Mouse (Mus musculus): ENCODE measurements at regions not wholly inside any gene's neighbourhood (a gene's known extent, or its start where the extent isn't known, plus 50 kb on each side); places are given as distances from the start of the nearest gene placed in this dataset.

GRCm38 (mm10) chr10:37291639-37292495 is 153.1 kb upstream of the Marcks start:
- ATAC-seq (ENCODE audit: low read depth): no peak
- no peaks in the 10 kb centered on the region for H3K4me1 ChIP-seq (replicated peaks)
- 92% methylated on average over 2 of the region's 2 CpGs for WGBS
- H3K27me3 ChIP-seq: no peaks in the 10 kb centered on the region
- no peak overlapping the region for H3K27ac ChIP-seq (replicated peaks)
- no peak overlapping the region for H3K4me2 ChIP-seq
- no peaks in the 10 kb centered on the region for H3K36me3 ChIP-seq
- H3K9me3 ChIP-seq: no peaks in the 10 kb centered on the region
- no peak overlapping the region for H3K9ac ChIP-seq
- no peak overlapping the region for H3K4me3 ChIP-seq

- WGBS: 91% methylated on average over 3 of the region's 3 CpGs
- Histone ChIP-seq H3K4me2 (no peak overlapping the region), H3K27ac (replicated peaks) (no peak overlapping the region), H3K36me3 (no peaks in the 10 kb centered on the region), H3K4me3 (no peak overlapping the region), H3K9me3 (no peaks in the 10 kb centered on the region), H3K9ac (no peak overlapping the region), H3K4me1 (replicated peaks) (no peaks in the 10 kb centered on the region), H3K27me3 (no peaks in the 10 kb centered on the region)
- no peak for ATAC-seq (ENCODE audit: low read depth)
Measured at GRCm38 (mm10) chr10:37289964-37290704, 151.4 kb upstream of the Marcks start.

GRCm38 (mm10) chr10:37286305-37286704 is 147.6 kb upstream of the Marcks start:
- no peaks in the 10 kb centered on the region for H3K9me3 ChIP-seq
- H3K27me3 ChIP-seq: no peaks in the 10 kb centered on the region
- 83% methylated on average over 5 of the region's 5 CpGs for WGBS
- H3K9ac ChIP-seq: no peak overlapping the region
- no peak overlapping the region for H3K4me2 ChIP-seq
- H3K4me3 ChIP-seq: no peak overlapping the region
- H3K36me3 ChIP-seq: no peaks in the 10 kb centered on the region
- no peak overlapping the region for H3K27ac ChIP-seq (replicated peaks)
- no peak for ATAC-seq (ENCODE audit: low read depth)
- no peaks in the 10 kb centered on the region for H3K4me1 ChIP-seq (replicated peaks)

- H3K4me3 ChIP-seq: no peak overlapping the region
- no peak overlapping the region for H3K27ac ChIP-seq (replicated peaks)
- H3K36me3 ChIP-seq: no peaks in the 10 kb centered on the region
- H3K9me3 ChIP-seq: no peaks in the 10 kb centered on the region
- no peak overlapping the region for H3K4me2 ChIP-seq
- H3K4me1 ChIP-seq (replicated peaks): no peaks in the 10 kb centered on the region
- H3K27me3 ChIP-seq: no peaks in the 10 kb centered on the region
- no peak overlapping the region for H3K9ac ChIP-seq
- no peak for ATAC-seq (ENCODE audit: low read depth)
Measured at GRCm38 (mm10) chr10:37282951-37283350, 144.2 kb upstream of the Marcks start.

DNA sequence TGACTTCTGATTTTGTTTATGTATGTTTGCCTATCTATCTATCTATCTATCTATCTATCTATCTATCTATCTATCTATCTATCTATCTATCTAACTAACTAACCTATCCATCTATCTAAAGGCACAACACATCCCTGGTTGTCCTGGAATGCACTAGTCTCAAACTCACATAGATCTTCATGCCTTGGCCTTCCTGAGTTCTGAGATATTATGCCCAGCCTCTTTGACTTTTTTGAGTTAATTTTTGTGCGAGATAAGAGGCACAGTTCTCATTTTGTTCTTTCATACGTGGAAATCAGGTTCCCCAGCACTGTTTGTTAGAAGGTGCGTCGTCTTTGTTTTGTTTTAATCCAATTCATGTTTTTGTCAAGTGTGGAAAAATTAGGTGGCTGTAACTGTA is 142.1 kb upstream of the Marcks start:
- Histone ChIP-seq H3K4me1 (replicated peaks) (no peaks in the 10 kb centered on the region), H3K4me2 (no peak overlapping the region), H3K27me3 (no peaks in the 10 kb centered on the region), H3K9ac (no peak overlapping the region), H3K4me3 (no peak overlapping the region), H3K36me3 (no peaks in the 10 kb centered on the region), H3K27ac (replicated peaks) (no peak overlapping the region), H3K9me3 (no peaks in the 10 kb centered on the region)
- no peak for ATAC-seq (ENCODE audit: low read depth)
- 88% methylated on average over 4 of the region's 4 CpGs for WGBS

- ATAC-seq (ENCODE audit: low read depth): no peak
- H3K4me2 ChIP-seq: no peak overlapping the region
- H3K9ac ChIP-seq: no peak overlapping the region
- no peaks in the 10 kb centered on the region for H3K4me1 ChIP-seq (replicated peaks)
- no peaks in the 10 kb centered on the region for H3K9me3 ChIP-seq
- H3K36me3 ChIP-seq: no peaks in the 10 kb centered on the region
- no peak overlapping the region for H3K4me3 ChIP-seq
- 92% methylated on average over 6 of the region's 6 CpGs for WGBS
- no peak overlapping the region for H3K27ac ChIP-seq (replicated peaks)
- H3K27me3 ChIP-seq: no peaks in the 10 kb centered on the region
Measured at GRCm38 (mm10) chr10:37280150-37280820, 141.6 kb upstream of the Marcks start.

DNA sequence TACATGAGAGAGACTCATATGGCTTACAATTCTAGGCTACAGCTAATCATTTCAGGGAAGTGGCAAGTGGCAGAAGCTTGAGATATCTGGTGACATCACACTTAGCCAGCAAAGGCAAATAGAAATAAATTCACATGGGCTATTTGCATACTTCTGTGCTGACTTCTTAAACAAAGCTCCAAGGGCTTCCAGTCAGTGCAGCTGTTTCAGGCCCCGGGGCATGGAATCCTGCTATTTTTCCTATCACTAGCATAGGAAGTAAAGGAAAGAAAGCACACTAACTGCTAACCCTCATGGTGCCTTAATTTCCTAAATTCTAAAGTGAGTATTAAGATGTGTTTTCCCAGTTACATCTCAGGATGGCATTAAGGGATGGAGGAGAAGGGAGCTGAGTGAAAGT is 140.6 kb upstream of the Marcks start:
- Histone ChIP-seq H3K9ac (no peak overlapping the region), H3K27me3 (no peaks in the 10 kb centered on the region), H3K36me3 (no peaks in the 10 kb centered on the region), H3K27ac (replicated peaks) (no peak overlapping the region), H3K9me3 (no peaks in the 10 kb centered on the region), H3K4me3 (no peak overlapping the region), H3K4me1 (replicated peaks) (no peaks in the 10 kb centered on the region), H3K4me2 (no peak overlapping the region)
- 36% methylated on average over 1 of the region's 1 CpGs for WGBS
- ATAC-seq (ENCODE audit: low read depth): no peak

GRCm38 (mm10) chr10:37275857-37276256 is 137.1 kb upstream of the Marcks start:
- Histone ChIP-seq H3K4me1 (replicated peaks) (no peaks in the 10 kb centered on the region), H3K27ac (replicated peaks) (no peak overlapping the region), H3K36me3 (no peaks in the 10 kb centered on the region), H3K9me3 (no peaks in the 10 kb centered on the region), H3K4me2 (no peak overlapping the region), H3K9ac (no peak overlapping the region), H3K4me3 (no peak overlapping the region), H3K27me3 (no peaks in the 10 kb centered on the region)
- no peak for ATAC-seq (ENCODE audit: low read depth)
- 79% methylated on average over 1 of the region's 1 CpGs for WGBS

- H3K4me3 ChIP-seq: no peak overlapping the region
- no peaks in the 10 kb centered on the region for H3K36me3 ChIP-seq
- no peaks in the 10 kb centered on the region for H3K27me3 ChIP-seq
- H3K9me3 ChIP-seq: no peaks in the 10 kb centered on the region
- no peak for ATAC-seq (ENCODE audit: low read depth)
- WGBS: 60% methylated on average over 7 of the region's 7 CpGs
- H3K4me1 ChIP-seq (replicated peaks): no peaks in the 10 kb centered on the region
- no peak overlapping the region for H3K9ac ChIP-seq
- H3K4me2 ChIP-seq: no peak overlapping the region
- no peak overlapping the region for H3K27ac ChIP-seq (replicated peaks)
Measured at GRCm38 (mm10) chr10:37275271-37275670, 136.6 kb upstream of the Marcks start.

GRCm38 (mm10) chr10:37271967-37272366 is 133.2 kb upstream of the Marcks start:
- no peak overlapping the region for H3K4me3 ChIP-seq
- H3K4me2 ChIP-seq: no peak overlapping the region
- H3K27me3 ChIP-seq: no peaks in the 10 kb centered on the region
- H3K9me3 ChIP-seq: no peaks in the 10 kb centered on the region
- no peak for ATAC-seq (ENCODE audit: low read depth)
- whole genome bisulfite sequencing: 77% methylated on average over 1 of the region's 1 CpGs
- peaks cover 4% of the 10 kb centered on the region; the same call in 1 of the 2 replicates for H3K4me1 ChIP-seq (replicated peaks)
- H3K36me3 ChIP-seq: no peaks in the 10 kb centered on the region
- H3K9ac ChIP-seq: no peak overlapping the region
- H3K27ac ChIP-seq (replicated peaks): no peak overlapping the region

DNA sequence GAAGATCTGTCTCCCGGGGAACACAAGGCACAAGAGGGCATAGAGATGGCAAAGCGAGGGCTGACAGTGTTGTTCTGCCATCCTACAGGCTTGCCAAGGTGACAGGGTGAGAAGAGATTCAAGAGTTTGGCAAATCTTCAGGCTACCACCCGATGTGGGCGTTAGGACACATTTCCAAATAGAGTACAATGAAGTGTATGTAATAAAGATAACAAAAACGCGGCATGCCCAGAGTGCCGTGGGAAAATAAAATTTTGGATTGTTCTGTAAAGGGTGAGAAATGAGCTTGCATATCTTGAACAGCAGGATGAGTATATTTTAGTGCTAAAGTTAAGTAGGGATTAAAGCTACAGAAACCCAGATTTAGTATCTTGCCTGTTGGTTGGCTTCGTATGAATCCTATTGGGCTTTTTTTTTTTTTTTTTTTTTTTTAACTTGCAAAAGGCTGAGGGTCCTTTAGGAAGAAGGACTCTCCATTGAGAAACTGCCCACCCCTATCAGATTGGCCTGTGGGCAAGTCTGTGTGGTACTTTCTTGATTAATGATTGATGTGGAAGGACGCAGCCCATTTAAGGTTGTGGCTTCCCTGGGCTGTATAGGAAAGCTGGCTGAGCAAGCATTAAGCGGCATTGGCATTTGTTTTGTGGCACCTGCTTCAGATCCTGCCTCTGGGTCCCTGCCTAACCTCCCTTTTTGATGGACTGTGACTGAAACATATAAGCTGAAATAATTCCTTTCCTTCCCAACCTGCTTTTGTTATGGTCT is 131.7 kb upstream of the Marcks start:
- H3K4me2 ChIP-seq: no peak overlapping the region
- WGBS: 75% methylated on average over 10 of the region's 10 CpGs
- no peak overlapping the region for H3K27ac ChIP-seq (replicated peaks)
- H3K9ac ChIP-seq: no peak overlapping the region
- H3K4me1 ChIP-seq (replicated peaks): peaks cover 4% of the 10 kb centered on the region; the same call in 1 of the 2 replicates
- ATAC-seq (ENCODE audit: low read depth): no peak
- no peaks in the 10 kb centered on the region for H3K27me3 ChIP-seq
- no peaks in the 10 kb centered on the region for H3K36me3 ChIP-seq
- H3K9me3 ChIP-seq: no peaks in the 10 kb centered on the region
- no peak overlapping the region for H3K4me3 ChIP-seq

- H3K4me3 ChIP-seq: no peak overlapping the region
- H3K9ac ChIP-seq: no peak overlapping the region
- peaks cover 4% of the 10 kb centered on the region; the same call in 1 of the 2 replicates for H3K4me1 ChIP-seq (replicated peaks)
- no peak overlapping the region for H3K27ac ChIP-seq (replicated peaks)
- WGBS: 44% methylated on average over 1 of the region's 1 CpGs
- no peak for ATAC-seq (ENCODE audit: low read depth)
- no peak overlapping the region for H3K4me2 ChIP-seq
- no peaks in the 10 kb centered on the region for H3K9me3 ChIP-seq
- no peaks in the 10 kb centered on the region for H3K27me3 ChIP-seq
- no peaks in the 10 kb centered on the region for H3K36me3 ChIP-seq
Measured at GRCm38 (mm10) chr10:37266909-37267308, 128.2 kb upstream of the Marcks start.
